Mouse (Mus musculus) heart, postnatal 0 days (tissue): ENCODE results near the gene Pou3f4.
"Not testable (repeated sequence)": the region's sequence is repeated elsewhere in the genome, so short reads cannot be mapped to it uniquely, and the experiment has no call there.

Experiments used
- CTCF ChIP-seq: IDR thresholded peaks from 2 replicates; pipeline ENCODE4 v1.5.1; 2016; ENCODE audit warnings: antibody characterized with exemption, control low read depth, low read depth
- EP300 ChIP-seq: IDR thresholded peaks from 2 replicates; pipeline ENCODE4 v1.6.1; 2016; ENCODE audit warnings: antibody characterized with exemption, low read depth

- TF ChIP-seq EP300, CTCF: not testable (repeated sequence)
Measured at GRCm38 (mm10) chrX:110774807-110775206, 39.3 kb upstream of the Pou3f4 start.
